Comparison of ENCODE assay signal across 8 mouse cellular contexts in genomic region chr5:30114761-30115140, GRCm38 (mm10). TPM values are rescaled to one million over a fixed set of nuclear protein-coding genes. Genes with fewer than 3 reads are reported as not detected.
DNase-seq lines count a peak whose midpoint lies in the region; ATAC-seq and TF ChIP-seq lines count a peak whose summit lies in the region.

No protein-coding gene starts in this region.

- peaks cover 27% of the 10 kb centered on the region for H3K36me3 ChIP-seq in lung, embryonic 14.5 days (ENCODE audit: insufficient read depth)
- H3K36me3 ChIP-seq in forebrain, embryonic 11.5 days (ENCODE audit: control insufficient read depth, insufficient read depth, low read length) = peaks cover 3% of the 10 kb centered on the region; the same call in 1 of the 2 replicates
- peaks cover 13% of the 10 kb centered on the region for H3K36me3 ChIP-seq in intestine, postnatal 0 days (ENCODE audit: control insufficient read depth, insufficient read depth)
- peaks cover 46% of the 10 kb centered on the region for H3K36me3 ChIP-seq in neural tube, embryonic 13.5 days

- under 1% methylated on average over 28 of the region's 28 CpGs for WGBS in lung, embryonic 14.5 days
- 2% methylated on average over 28 of the region's 28 CpGs for WGBS in forebrain, embryonic 11.5 days
- WGBS in intestine, postnatal 0 days = 1% methylated on average over 28 of the region's 28 CpGs
- 2% methylated on average over 28 of the region's 28 CpGs for WGBS in neural tube, embryonic 13.5 days

- H3K9ac ChIP-seq in lung, embryonic 14.5 days = peak overlapping the region; percentile 53
- H3K9ac ChIP-seq in forebrain, embryonic 11.5 days (ENCODE audit: low read length) = peak overlapping the region; percentile 55; the same call in 1 of the 2 replicates
- H3K9ac ChIP-seq in intestine, postnatal 0 days (ENCODE audit: low read depth, low read length) = 0 out of 2 replicates have a peak overlapping the region, but pooled peaks have one; percentile 40
- peak overlapping the region; percentile 69 for H3K9ac ChIP-seq in neural tube, embryonic 13.5 days

- no peak; the same call in 1 of the 2 replicates for ATAC-seq in lung, embryonic 14.5 days (ENCODE audit: insufficient read depth)
- no peak for ATAC-seq in forebrain, embryonic 11.5 days (replicated peaks; ENCODE audit: low FRiP score)
- no peak for ATAC-seq in intestine, postnatal 0 days
- ATAC-seq in neural tube, embryonic 13.5 days (ENCODE audit: low read depth) = peak; percentile 4; the same call in 1 of the 2 replicates

- H3K4me1 ChIP-seq in lung, embryonic 14.5 days (ENCODE audit: insufficient read depth) = no peaks in the 10 kb centered on the region; the same call in none of the 2 replicates
- peaks cover 28% of the 10 kb centered on the region for H3K4me1 ChIP-seq in forebrain, embryonic 11.5 days (replicated peaks; ENCODE audit: control insufficient read depth, insufficient read depth, low read length)
- H3K4me1 ChIP-seq in intestine, postnatal 0 days (replicated peaks; ENCODE audit: control insufficient read depth, insufficient read depth, low read length) = 0 out of 2 replicates have a peak, but pooled peaks cover 3% of the 10 kb centered on the region
- H3K4me1 ChIP-seq in neural tube, embryonic 13.5 days (replicated peaks) = peaks cover 43% of the 10 kb centered on the region

- peak overlapping the region; percentile 95 for H3K4me2 ChIP-seq in lung, embryonic 14.5 days
- peak overlapping the region; percentile 86 for H3K4me2 ChIP-seq in forebrain, embryonic 11.5 days (ENCODE audit: low read depth, low read length, severe bottlenecking)
- peak overlapping the region; percentile 95 for H3K4me2 ChIP-seq in intestine, postnatal 0 days (replicated peaks; ENCODE audit: low read depth)
- peak overlapping the region; percentile 75 for H3K4me2 ChIP-seq in neural tube, embryonic 13.5 days

- DNase-seq in lung, embryonic 14.5 days = no peak
- no peak for DNase-seq in lung, postnatal 25 days (ENCODE audit: low spot score)
- no peak for DNase-seq in forebrain, embryonic 11.5 days (ENCODE audit: low spot score)
- no peak for DNase-seq in yolk sac, embryonic 10.5 days (ENCODE audit: low spot score)
- no peak for DNase-seq in adrenal gland, adult 2 months
- DNase-seq in cerebellum, adult 8-10 months = no peak

- no peaks in the 10 kb centered on the region for H3K9me3 ChIP-seq in lung, embryonic 14.5 days (ENCODE audit: low read depth, low read length)
- H3K9me3 ChIP-seq in forebrain, embryonic 11.5 days (ENCODE audit: control insufficient read depth, low read length) = no peaks in the 10 kb centered on the region
- no peaks in the 10 kb centered on the region for H3K9me3 ChIP-seq in intestine, postnatal 0 days (ENCODE audit: control insufficient read depth)
- no peaks in the 10 kb centered on the region for H3K9me3 ChIP-seq in neural tube, embryonic 13.5 days

- peaks cover 55% of the 10 kb centered on the region for H3K27me3 ChIP-seq in lung, embryonic 14.5 days (ENCODE audit: insufficient read depth, low read length)
- peaks cover 22% of the 10 kb centered on the region for H3K27me3 ChIP-seq in forebrain, embryonic 11.5 days (ENCODE audit: control insufficient read depth, insufficient read depth, low read length)
- peaks cover 7% of the 10 kb centered on the region for H3K27me3 ChIP-seq in intestine, postnatal 0 days (replicated peaks; ENCODE audit: control insufficient read depth, insufficient read depth, low read length)
- H3K27me3 ChIP-seq in neural tube, embryonic 13.5 days = peaks cover 33% of the 10 kb centered on the region

- TF ChIP-seq CTCF in lung, embryonic 14.5 days (IDR thresholded peaks at IDR 0.05; ENCODE audit: low read depth) = no peak
- no peak for TF ChIP-seq CTCF in intestine, postnatal 0 days (IDR thresholded peaks at IDR 0.05; ENCODE audit: low read depth)

- no peak overlapping the region for H3K27ac ChIP-seq in lung, embryonic 14.5 days (ENCODE audit: low read depth)
- H3K27ac ChIP-seq in forebrain, embryonic 11.5 days (ENCODE audit: low read depth, low read length) = no peak overlapping the region
- H3K27ac ChIP-seq in intestine, postnatal 0 days (ENCODE audit: low read depth, low read length) = no peak overlapping the region
- no peak overlapping the region for H3K27ac ChIP-seq in neural tube, embryonic 13.5 days (replicated peaks)

- H3K4me3 ChIP-seq in lung, embryonic 14.5 days (ENCODE audit: low read depth, low read length) = peak overlapping the region; percentile 53
- H3K4me3 ChIP-seq in forebrain, embryonic 11.5 days (ENCODE audit: low read depth, low read length) = peak overlapping the region; percentile 45
- H3K4me3 ChIP-seq in intestine, postnatal 0 days (ENCODE audit: low read depth, low read length) = peak overlapping the region; percentile 52
- peak overlapping the region; percentile 50 for H3K4me3 ChIP-seq in neural tube, embryonic 13.5 days

RNA-seq across cellular contexts. Expression of gene 3110082J24Rik, which starts 8.9 kb away (rescaled TPM):
- polyA plus RNA-seq in lung, embryonic 14.5 days (2014; fragmentation: Nextera tagmentation; extraction: Ambion mirVana) = not detected in 2 replicates
- polyA plus RNA-seq in forebrain, embryonic 11.5 days (2014; fragmentation: Nextera tagmentation; extraction: Ambion mirVana) = 3.6 and 4.7 TPM in 2 replicates
- not detected in 2 replicates for polyA plus RNA-seq in intestine, postnatal 0 days (2015; fragmentation: Nextera tagmentation; extraction: Ambion mirVana)
- polyA plus RNA-seq in neural tube, embryonic 13.5 days (2015; fragmentation: Nextera tagmentation; extraction: Ambion mirVana) = 5.1 and 5.8 TPM in 2 replicates
- not detected for total RNA-seq in adrenal gland, adult 2 months (2021)
- not detected in 2 replicates for polyA plus RNA-seq in adrenal gland, adult 2 months (2012; rRNA removed)

RNA-seq across cellular contexts. Expression of gene Garem2, which starts 9.8 kb away (rescaled TPM):
- 0.39 and 0.49 TPM in 2 replicates for polyA plus RNA-seq in lung, embryonic 14.5 days (2014; fragmentation: Nextera tagmentation; extraction: Ambion mirVana)
- polyA plus RNA-seq in forebrain, embryonic 11.5 days (2014; fragmentation: Nextera tagmentation; extraction: Ambion mirVana) = 17.2 and 19.8 TPM in 2 replicates
- polyA plus RNA-seq in intestine, postnatal 0 days (2015; fragmentation: Nextera tagmentation; extraction: Ambion mirVana) = 0.20 TPM in 2 replicates
- polyA plus RNA-seq in neural tube, embryonic 13.5 days (2015; fragmentation: Nextera tagmentation; extraction: Ambion mirVana) = 15.6 and 17.2 TPM in 2 replicates
- total RNA-seq in adrenal gland, adult 2 months (2021) = under 1 TPM in 1 of 2 experiments, not detected in 1; 0.10 TPM
- 0.11 TPM in 1 of 2 replicates, not detected in the other for polyA plus RNA-seq in adrenal gland, adult 2 months (2012; rRNA removed)

RNA-seq across cellular contexts. Expression of gene Hadha, which starts 40.2 kb away (rescaled TPM):
- polyA plus RNA-seq in lung, embryonic 14.5 days (2014; fragmentation: Nextera tagmentation; extraction: Ambion mirVana) = 118 and 124 TPM in 2 replicates
- polyA plus RNA-seq in forebrain, embryonic 11.5 days (2014; fragmentation: Nextera tagmentation; extraction: Ambion mirVana) = 93.1 and 97.4 TPM in 2 replicates
- polyA plus RNA-seq in intestine, postnatal 0 days (2015; fragmentation: Nextera tagmentation; extraction: Ambion mirVana) = 301 and 307 TPM in 2 replicates
- 82.3 and 87.1 TPM in 2 replicates for polyA plus RNA-seq in neural tube, embryonic 13.5 days (2015; fragmentation: Nextera tagmentation; extraction: Ambion mirVana)
- 100 to 1,000 TPM; 558 to 581 TPM for total RNA-seq in adrenal gland, adult 2 months (2021)
- polyA plus RNA-seq in adrenal gland, adult 2 months (2012; rRNA removed) = 72.9 and 82.6 TPM in 2 replicates

RNA-seq across cellular contexts. Expression of gene Hadhb, which starts 40.3 kb away (rescaled TPM):
- polyA plus RNA-seq in lung, embryonic 14.5 days (2014; fragmentation: Nextera tagmentation; extraction: Ambion mirVana) = 124 and 128 TPM in 2 replicates
- 105 and 108 TPM in 2 replicates for polyA plus RNA-seq in forebrain, embryonic 11.5 days (2014; fragmentation: Nextera tagmentation; extraction: Ambion mirVana)
- polyA plus RNA-seq in intestine, postnatal 0 days (2015; fragmentation: Nextera tagmentation; extraction: Ambion mirVana) = 392 and 420 TPM in 2 replicates
- 81.2 and 81.5 TPM in 2 replicates for polyA plus RNA-seq in neural tube, embryonic 13.5 days (2015; fragmentation: Nextera tagmentation; extraction: Ambion mirVana)
- 1,000 to 10,000 TPM in 1 of 2 experiments, 100 to 1,000 TPM in 1; 944 to 1,072 TPM for total RNA-seq in adrenal gland, adult 2 months (2021)
- 65.7 and 66.9 TPM in 2 replicates for polyA plus RNA-seq in adrenal gland, adult 2 months (2012; rRNA removed)

RNA-seq across cellular contexts. Expression of gene Tyms, which starts 41.3 kb away (rescaled TPM):
- 343 and 362 TPM in 2 replicates for polyA plus RNA-seq in lung, embryonic 14.5 days (2014; fragmentation: Nextera tagmentation; extraction: Ambion mirVana)
- 303 and 309 TPM in 2 replicates for polyA plus RNA-seq in forebrain, embryonic 11.5 days (2014; fragmentation: Nextera tagmentation; extraction: Ambion mirVana)
- 78.7 and 80.9 TPM in 2 replicates for polyA plus RNA-seq in intestine, postnatal 0 days (2015; fragmentation: Nextera tagmentation; extraction: Ambion mirVana)
- polyA plus RNA-seq in neural tube, embryonic 13.5 days (2015; fragmentation: Nextera tagmentation; extraction: Ambion mirVana) = 52.8 and 67.6 TPM in 2 replicates
- total RNA-seq in adrenal gland, adult 2 months (2021) = 10 to 100 TPM; 15.4 to 19.9 TPM
- 17.8 and 17.9 TPM in 2 replicates for polyA plus RNA-seq in adrenal gland, adult 2 months (2012; rRNA removed)

Comparison
In these comparisons a context has a peak if more than half of its experiments do, and no peak if none do; other contexts are left out.
1. RNA of gene Garem2, which starts 9.8 kb away (polyA plus RNA-seq): 15.6 to 17.2 TPM in neural tube, embryonic 13.5 days and 17.2 to 19.8 TPM in forebrain, embryonic 11.5 days; 0.39 to 0.49 TPM in lung, embryonic 14.5 days, 0.20 TPM in intestine, postnatal 0 days and 0.11 TPM in adrenal gland, adult 2 months; every median in the first group is over 10 times any median in the second.
2. Peak in every context shown above with its lines, with median percentiles within 50 percentile points of each other: H3K4me2 ChIP-seq, H3K4me3 ChIP-seq and H3K9ac ChIP-seq.